Mouse (Mus musculus): ENCODE data around the gene Sox5. TPM values are rescaled to one million over a fixed set of nuclear protein-coding genes. Genes with fewer than 3 reads are reported as not detected.
A peak's percentile ranks its signal among the peaks of the same experiment; 100 is the strongest.

Gene Sox5
- polyA plus RNA-seq, 1 experiment from 2014 or later = 3.3 TPM

GRCm38 (mm10) chr6:144252191-144252718 lies 529.5 kb downstream of the Sox5 start:
- Histone ChIP-seq H3K4me3 (ENCODE audit: low read depth, low read length) (no peak overlapping the region), H3K9me3 (ENCODE audit: control insufficient read depth) (no peaks in the 10 kb centered on the region), H3K36me3 (ENCODE audit: control insufficient read depth, insufficient read depth) (no peaks in the 10 kb centered on the region), H3K4me2 (replicated peaks; ENCODE audit: low read depth) (no peak overlapping the region), H3K9ac (ENCODE audit: low read depth, low read length) (no peak overlapping the region), H3K27ac (ENCODE audit: low read depth, low read length) (no peak overlapping the region), H3K27me3 (replicated peaks; ENCODE audit: control insufficient read depth, insufficient read depth, low read length) (no peaks in the 10 kb centered on the region), H3K4me1 (replicated peaks; ENCODE audit: control insufficient read depth, insufficient read depth, low read length) (no peaks in the 10 kb centered on the region)
- 77% methylated on average over 7 of the region's 7 CpGs for WGBS
- ATAC-seq = no peak
- no peak for TF ChIP-seq CTCF (IDR thresholded peaks at IDR 0.05; ENCODE audit: low read depth)

- Histone ChIP-seq H3K9ac (ENCODE audit: low read depth, low read length) (no peak overlapping the region), H3K9me3 (ENCODE audit: control insufficient read depth) (no peaks in the 10 kb centered on the region), H3K27ac (ENCODE audit: low read depth, low read length) (no peak overlapping the region), H3K4me2 (replicated peaks; ENCODE audit: low read depth) (no peak overlapping the region), H3K36me3 (ENCODE audit: control insufficient read depth, insufficient read depth) (no peaks in the 10 kb centered on the region), H3K4me3 (ENCODE audit: low read depth, low read length) (no peak overlapping the region), H3K4me1 (replicated peaks; ENCODE audit: control insufficient read depth, insufficient read depth, low read length) (no peaks in the 10 kb centered on the region), H3K27me3 (replicated peaks; ENCODE audit: control insufficient read depth, insufficient read depth, low read length) (no peaks in the 10 kb centered on the region)
- 69% methylated on average over 18 of the region's 18 CpGs for WGBS
- no peak for ATAC-seq
- no peak for TF ChIP-seq CTCF (IDR thresholded peaks at IDR 0.05; ENCODE audit: low read depth)
Observed at GRCm38 (mm10) chr6:144251222-144252170, 530.3 kb downstream of the Sox5 start.

DNA sequence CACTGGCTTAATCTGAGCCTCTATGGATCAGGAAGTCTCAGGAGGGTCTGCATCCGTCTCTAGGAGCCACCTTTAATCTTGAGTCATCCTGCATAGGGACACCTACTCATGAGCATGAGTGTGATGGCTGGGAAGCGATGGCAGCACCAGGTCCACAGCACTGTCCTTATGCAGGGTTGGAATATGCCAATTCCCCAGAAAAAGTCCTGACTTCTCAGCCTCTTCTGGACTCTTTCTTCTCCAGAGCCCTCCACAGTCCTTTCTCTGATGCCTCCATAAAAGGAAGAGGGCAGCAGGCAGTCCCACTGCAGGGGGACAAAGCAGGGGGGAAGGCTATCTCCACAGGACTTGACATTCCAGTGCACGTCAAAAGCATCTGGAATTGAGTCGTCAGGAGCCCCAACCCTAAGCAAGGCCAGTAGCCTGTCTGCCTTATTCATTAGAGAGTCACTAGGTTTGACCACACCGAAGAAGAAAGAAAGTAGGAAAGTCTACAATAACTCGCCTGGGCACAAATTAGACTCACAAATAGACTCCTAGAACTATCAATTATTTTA lies 531.1 kb downstream of the Sox5 start:
- no peaks in the 10 kb centered on the region for H3K4me1 ChIP-seq (replicated peaks; ENCODE audit: control insufficient read depth, insufficient read depth, low read length)
- H3K27ac ChIP-seq (ENCODE audit: low read depth, low read length) = no peak overlapping the region
- ATAC-seq = no peak
- 66% methylated on average over 6 of the region's 6 CpGs for WGBS
- no peaks in the 10 kb centered on the region for H3K36me3 ChIP-seq (ENCODE audit: control insufficient read depth, insufficient read depth)
- H3K27me3 ChIP-seq (replicated peaks; ENCODE audit: control insufficient read depth, insufficient read depth, low read length) = no peaks in the 10 kb centered on the region
- no peak overlapping the region for H3K9ac ChIP-seq (ENCODE audit: low read depth, low read length)
- H3K4me2 ChIP-seq (replicated peaks; ENCODE audit: low read depth) = no peak overlapping the region
- no peak overlapping the region for H3K4me3 ChIP-seq (ENCODE audit: low read depth, low read length)
- no peak for TF ChIP-seq CTCF (IDR thresholded peaks at IDR 0.05; ENCODE audit: low read depth)
- H3K9me3 ChIP-seq (ENCODE audit: control insufficient read depth) = no peaks in the 10 kb centered on the region

GRCm38 (mm10) chr6:144236581-144236980 lies 545.2 kb downstream of the Sox5 start:
- H3K4me2 ChIP-seq (replicated peaks; ENCODE audit: low read depth) = no peak overlapping the region
- H3K9ac ChIP-seq (ENCODE audit: low read depth, low read length) = no peak overlapping the region
- ATAC-seq = no peak
- no peak for TF ChIP-seq CTCF (IDR thresholded peaks at IDR 0.05; ENCODE audit: low read depth)
- H3K27me3 ChIP-seq (replicated peaks; ENCODE audit: control insufficient read depth, insufficient read depth, low read length) = no peaks in the 10 kb centered on the region
- no peaks in the 10 kb centered on the region for H3K9me3 ChIP-seq (ENCODE audit: control insufficient read depth)
- no peaks in the 10 kb centered on the region for H3K36me3 ChIP-seq (ENCODE audit: control insufficient read depth, insufficient read depth)
- H3K27ac ChIP-seq (ENCODE audit: low read depth, low read length) = no peak overlapping the region
- H3K4me1 ChIP-seq (replicated peaks; ENCODE audit: control insufficient read depth, insufficient read depth, low read length) = no peaks in the 10 kb centered on the region
- no peak overlapping the region for H3K4me3 ChIP-seq (ENCODE audit: low read depth, low read length)
- 81% methylated on average over 11 of the region's 11 CpGs for WGBS

- Histone ChIP-seq H3K4me3 (ENCODE audit: low read depth, low read length) (no peak overlapping the region), H3K4me2 (replicated peaks; ENCODE audit: low read depth) (no peak overlapping the region), H3K36me3 (ENCODE audit: control insufficient read depth, insufficient read depth) (no peaks in the 10 kb centered on the region), H3K9me3 (ENCODE audit: control insufficient read depth) (no peaks in the 10 kb centered on the region), H3K9ac (ENCODE audit: low read depth, low read length) (no peak overlapping the region), H3K27me3 (replicated peaks; ENCODE audit: control insufficient read depth, insufficient read depth, low read length) (no peaks in the 10 kb centered on the region), H3K4me1 (replicated peaks; ENCODE audit: control insufficient read depth, insufficient read depth, low read length) (no peaks in the 10 kb centered on the region), H3K27ac (ENCODE audit: low read depth, low read length) (no peak overlapping the region)
- ATAC-seq = no peak
- no peak for TF ChIP-seq CTCF (IDR thresholded peaks at IDR 0.05; ENCODE audit: low read depth)
- 64% methylated on average over 8 of the region's 8 CpGs for WGBS
Observed at GRCm38 (mm10) chr6:144203970-144204369, 577.8 kb downstream of the Sox5 start.

DNA sequence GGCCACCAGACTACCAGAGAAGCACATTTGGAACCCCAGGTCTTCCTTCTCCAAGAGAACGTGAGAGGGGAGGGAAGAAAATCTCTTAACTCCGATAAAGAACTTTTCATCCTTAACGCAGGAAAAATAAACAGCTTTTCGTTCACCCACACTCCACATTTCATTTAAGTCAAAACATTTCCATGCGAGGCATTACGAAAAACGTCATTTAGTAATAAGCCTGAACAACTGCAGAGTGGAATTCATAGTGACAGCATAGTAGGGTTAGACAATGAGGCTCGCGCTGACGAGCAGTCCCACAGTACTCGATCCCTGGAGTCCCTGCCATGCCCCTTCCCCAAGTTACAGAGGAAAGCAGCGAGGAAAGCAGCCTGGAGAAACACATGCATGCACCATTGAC lies 578.8 kb downstream of the Sox5 start:
- no peak overlapping the region for H3K4me3 ChIP-seq (ENCODE audit: low read depth, low read length)
- no peaks in the 10 kb centered on the region for H3K4me1 ChIP-seq (replicated peaks; ENCODE audit: control insufficient read depth, insufficient read depth, low read length)
- no peak for ATAC-seq
- H3K4me2 ChIP-seq (replicated peaks; ENCODE audit: low read depth) = peak overlapping the region; percentile 24; the same call in 1 of the 2 replicates
- H3K27ac ChIP-seq (ENCODE audit: low read depth, low read length) = no peak overlapping the region
- no peak for TF ChIP-seq CTCF (IDR thresholded peaks at IDR 0.05; ENCODE audit: low read depth)
- no peaks in the 10 kb centered on the region for H3K27me3 ChIP-seq (replicated peaks; ENCODE audit: control insufficient read depth, insufficient read depth, low read length)
- no peak overlapping the region for H3K9ac ChIP-seq (ENCODE audit: low read depth, low read length)
- no peaks in the 10 kb centered on the region for H3K36me3 ChIP-seq (ENCODE audit: control insufficient read depth, insufficient read depth)
- 63% methylated on average over 12 of the region's 12 CpGs for WGBS
- no peaks in the 10 kb centered on the region for H3K9me3 ChIP-seq (ENCODE audit: control insufficient read depth)

All from intestine, postnatal 0 days (tissue).